Mouse (Mus musculus): ENCODE measurements around the gene Pax2.
A peak's percentile ranks its signal among the peaks of the same experiment; 100 is the strongest.

- peak; percentile 24 for TF ChIP-seq CTCF (IDR thresholded peaks at IDR 0.05; ENCODE audit: low read depth)
- TF ChIP-seq EP300 (IDR thresholded peaks at IDR 0.05; ENCODE audit: low read depth): no peak
These were observed 66.5 kb downstream of the Pax2 start for GRCm38 (mm10) chr19:44822295-44822694.

Measured in heart, postnatal 0 days (tissue).